Mouse (Mus musculus) myocyte (in vitro differentiated cells): Measurements from ENCODE around the gene Parp3. TPM values are rescaled to one million over a fixed set of nuclear protein-coding genes. Genes with fewer than 3 reads are reported as not detected.

Experiments used
- H3K27me3 ChIP-seq: one replicate; pipeline ENCODE4 v1.6.1; 2011; ENCODE audit not compliant: control insufficient read depth, insufficient read depth, insufficient read length
- H3K36me3 ChIP-seq: one replicate; pipeline ENCODE4 v1.6.1; 2011; ENCODE audit not compliant: control insufficient read depth, insufficient read depth
- H3K4me2 ChIP-seq: one replicate; pipeline ENCODE4 v1.6.1; 2011; ENCODE audit warnings: low read depth, control low read depth
- H3K4me3 ChIP-seq: one replicate; pipeline ENCODE4 v1.5.1; 2011; ENCODE audit warnings: mild to moderate bottlenecking, control low read depth, moderate library complexity
- H3K79me2 ChIP-seq: one replicate; pipeline ENCODE4 v1.6.1; 2011; ENCODE audit not compliant: control insufficient read depth, insufficient read depth
- H3ac ChIP-seq: one replicate; pipeline ENCODE4 v1.6.1; 2011; ENCODE audit not compliant: control insufficient read depth, insufficient read length
- CEBPB ChIP-seq: IDR thresholded peaks from 2 replicates; pipeline ENCODE4 v1.6.1; 2011; ENCODE audit warnings: mild to moderate bottlenecking, moderate library complexity; ENCODE audit not compliant: poor library complexity, insufficient read depth, severe bottlenecking
- E2F4 ChIP-seq: IDR thresholded peaks from one replicate; pipeline ENCODE4 v1.6.1; 2011; ENCODE audit warnings: mild to moderate bottlenecking, control low read depth, moderate library complexity; ENCODE audit not compliant: insufficient read depth
- MAX ChIP-seq: IDR thresholded peaks from one replicate; pipeline ENCODE4 v1.6.1; 2011; ENCODE audit warnings: low read depth, mild to moderate bottlenecking, control low read depth
- MYOD1 ChIP-seq, 3 experiments: IDR thresholded peaks; one replicate each; pipeline ENCODE4 v1.6.1; 2011; ENCODE audit warnings: control low read depth in 2 of 3, low read depth in 2 of 3, mild to moderate bottlenecking in 2 of 3, moderate library complexity in 1 of 3; ENCODE audit not compliant: insufficient read length in 2 of 3, control insufficient read depth in 1 of 3
- MYOG ChIP-seq, 3 experiments: IDR thresholded peaks; one replicate each; pipeline ENCODE4 v1.6.1; 2011; ENCODE audit warnings: control low read depth in 2 of 3, low read depth in 2 of 3, mild to moderate bottlenecking in 2 of 3; ENCODE audit not compliant: insufficient read length in 2 of 3, control insufficient read depth in 1 of 3, insufficient read depth in 1 of 3
- POLR2A ChIP-seq: IDR thresholded peaks from one replicate; pipeline ENCODE4 v1.6.1; 2011; ENCODE audit warnings: low read depth, mild to moderate bottlenecking, control low read depth, moderate library complexity; ENCODE audit not compliant: insufficient read length
- POLR2AphosphoS2 ChIP-seq: IDR thresholded peaks from one replicate; pipeline ENCODE4 v1.6.1; 2011; ENCODE audit warnings: low read depth, control low read depth; ENCODE audit not compliant: insufficient read length
- REST ChIP-seq: IDR thresholded peaks from one replicate; pipeline ENCODE4 v1.6.1; 2011; ENCODE audit warnings: mild to moderate bottlenecking, control low read depth, moderate library complexity; ENCODE audit not compliant: insufficient read depth, insufficient read length
- SRF ChIP-seq: IDR thresholded peaks from one replicate; pipeline ENCODE4 v1.6.1; 2011; ENCODE audit warnings: low read depth; ENCODE audit not compliant: control insufficient read depth, insufficient read length
- TCF12 ChIP-seq: IDR thresholded peaks from one replicate; pipeline ENCODE4 v1.6.1; 2011; ENCODE audit warnings: mild to moderate bottlenecking, control low read depth; ENCODE audit not compliant: poor library complexity, insufficient read depth, severe bottlenecking
- TCF3 ChIP-seq: IDR thresholded peaks from one replicate; pipeline ENCODE4 v1.6.1; 2011; ENCODE audit warnings: low read depth, control low read depth; ENCODE audit not compliant: insufficient read length
- USF1 ChIP-seq: IDR thresholded peaks from one replicate; pipeline ENCODE4 v1.6.1; 2011; ENCODE audit warnings: low read depth, mild to moderate bottlenecking, control low read depth, moderate library complexity
- polyA plus RNA-seq: library from polyadenylated mRNA; unstranded; fragments of >200 nt; fragmentation: generic; extraction: Trizol; gene quantifications from one replicate; pipeline ENCODE4 v1.2.1, GENCODE M21; 2012; ENCODE audit warnings: missing spikeins

The Parp3 gene
- polyA plus RNA-seq, 1 experiment = 66.1 TPM

- TF ChIP-seq TCF3 (no peak), POLR2A (no peak), CEBPB (no peak), POLR2AphosphoS2 (no peak), SRF (no peak), MAX (no peak)
- peaks cover 5% of the 10 kb centered on the region for H3K36me3 ChIP-seq
These were observed 4.3 kb upstream of the Parp3 start for GRCm38 (mm10) chr9:106481075-106481474.

GRCm38 (mm10) chr9:106480541-106480940 lies 3.8 kb upstream of the Parp3 start:
- Histone ChIP-seq H3K4me3 (no peak overlapping the region), H3K36me3 (peaks cover 5% of the 10 kb centered on the region), H3K27me3 (no peaks in the 10 kb centered on the region), H3K4me2 (no peak overlapping the region), H3K79me2 (peaks cover 3% of the 10 kb centered on the region), H3ac (no peak overlapping the region)
- TF ChIP-seq POLR2AphosphoS2 = no peak
- TF ChIP-seq MAX = no peak
- no peak for TF ChIP-seq SRF
- TF ChIP-seq CEBPB = no peak
- TF ChIP-seq REST = no peak
- no peak for TF ChIP-seq E2F4

More at GRCm38 (mm10) chr9:106481075-106481474, 4.3 kb upstream of the Parp3 start:
- H3K79me2 ChIP-seq = peaks cover 3% of the 10 kb centered on the region
- no peak overlapping the region for H3K4me2 ChIP-seq
- H3K4me3 ChIP-seq = no peak overlapping the region
- no peaks in the 10 kb centered on the region for H3K27me3 ChIP-seq
- H3ac ChIP-seq = no peak overlapping the region

- peak overlapping the region; percentile 54 for H3K4me3 ChIP-seq
- peak overlapping the region; percentile 36 for H3ac ChIP-seq
- no peaks in the 10 kb centered on the region for H3K27me3 ChIP-seq
- peak overlapping the region; percentile 84 for H3K4me2 ChIP-seq
- H3K36me3 ChIP-seq = peaks cover 5% of the 10 kb centered on the region
- peaks cover 8% of the 10 kb centered on the region for H3K79me2 ChIP-seq
- TF ChIP-seq MYOD1 (IDR thresholded peaks at IDR 0.05; ENCODE audit: control insufficient read depth in 1 of 3, insufficient read length in 2 of 3, low read depth in 2 of 3) = no peak
- no peak for TF ChIP-seq POLR2AphosphoS2
- TF ChIP-seq TCF3 = no peak
These were observed 1.4 kb upstream of the Parp3 start for GRCm38 (mm10) chr9:106478101-106478500.

- Histone ChIP-seq H3K79me2 (peaks cover 8% of the 10 kb centered on the region), H3ac (peak overlapping the region; percentile 36), H3K4me2 (peak overlapping the region; percentile 84), H3K36me3 (peaks cover 5% of the 10 kb centered on the region), H3K27me3 (no peaks in the 10 kb centered on the region), H3K4me3 (peak overlapping the region; percentile 54)
- TF ChIP-seq REST (no peak), E2F4 (no peak), USF1 (no peak), TCF12 (no peak), MYOD1 (IDR thresholded peaks at IDR 0.05; ENCODE audit: control insufficient read depth in 1 of 3, insufficient read length in 2 of 3, low read depth in 2 of 3) (no peak), TCF3 (no peak), CEBPB (no peak), POLR2AphosphoS2 (no peak), MYOG (IDR thresholded peaks at IDR 0.05; ENCODE audit: control insufficient read depth in 1 of 3, insufficient read depth in 1 of 3, insufficient read length in 2 of 3, low read depth in 2 of 3) (no peak), MAX (no peak), POLR2A (no peak), SRF (no peak)
These were observed 900 bp upstream of the Parp3 start for GRCm38 (mm10) chr9:106477649-106478048.

GRCm38 (mm10) chr9:106476002-106476923 lies 486 bp downstream of the Parp3 start:
- Histone ChIP-seq H3K27me3 (no peaks in the 10 kb centered on the region), H3K79me2 (peaks cover 8% of the 10 kb centered on the region), H3K4me2 (peak overlapping the region; percentile 98), H3ac (peak overlapping the region; percentile 19), H3K4me3 (peak overlapping the region; percentile 54), H3K36me3 (peaks cover 5% of the 10 kb centered on the region)
- TF ChIP-seq POLR2AphosphoS2 (peak; percentile 15), CEBPB (no peak), TCF3 (no peak), POLR2A (peak; percentile 37), E2F4 (no peak), USF1 (peak; percentile 97), TCF12 (no peak)
